Mouse (Mus musculus): Measurements from ENCODE around the gene St3gal3.

- no peak for TF ChIP-seq POLR2A (IDR thresholded peaks at IDR 0.05; ENCODE audit: low read depth, low read length)
- no peak for TF ChIP-seq CTCF (IDR thresholded peaks at IDR 0.05; ENCODE audit: extremely low read depth, insufficient read length, insufficient replicate concordance, low read depth, low read length)
These were observed 119.6 kb downstream of the St3gal3 start for GRCm38 (mm10) chr4:118015126-118015525.
